Mouse (Mus musculus) bone marrow, adult 2 months (tissue): Measurements from ENCODE around the gene Jpt2.

Source experiments
- CTCF ChIP-seq: fragments of 200-500 bp; IDR thresholded peaks from 2 replicates; pipeline ENCODE4 v1.5.1; 2011; ENCODE audit warnings: low read length, control low read depth; ENCODE audit not compliant: control insufficient read depth, insufficient read depth
- POLR2A ChIP-seq: fragments of 200-500 bp; IDR thresholded peaks from 2 replicates; pipeline ENCODE4 v1.6.1; 2011; ENCODE audit warnings: low read depth, mild to moderate bottlenecking, control low read depth, low read length, borderline replicate concordance; ENCODE audit not compliant: control insufficient read depth

DNA sequence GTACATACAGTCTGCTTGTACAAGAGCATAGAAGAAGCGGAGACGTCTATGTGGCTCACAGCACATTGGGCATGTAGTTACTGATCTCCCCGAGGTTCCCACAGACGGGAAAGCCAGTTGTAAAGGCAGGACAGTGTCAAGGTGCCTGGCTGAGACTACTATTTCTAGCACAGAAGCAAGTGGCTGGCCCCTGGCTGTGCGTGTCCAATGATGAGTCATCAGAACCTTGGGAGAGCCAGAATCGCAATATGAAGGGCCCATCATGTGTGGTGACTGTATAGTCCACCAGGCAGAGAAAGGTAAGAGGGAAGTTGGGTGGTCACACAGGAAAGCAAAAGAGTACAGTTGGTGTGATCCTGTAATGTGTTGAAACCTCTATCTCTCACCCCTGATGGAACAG is 34.2 kb upstream of the Jpt2 start:
- no peak for TF ChIP-seq POLR2A
- TF ChIP-seq CTCF: no peak
